Mouse (Mus musculus) CD4-positive, CD25-positive, alpha-beta regulatory T cell, adult 4 months (primary cell): ENCODE results near the gene N4bp2l1. TPM values are rescaled to one million over a fixed set of nuclear protein-coding genes. Genes with fewer than 3 reads are reported as not detected.

Experiments used
- ATAC-seq: one replicate; pipeline ENCODE4 v1.8.0; 2017
- polyA plus RNA-seq, 2 experiments: library from polyadenylated mRNA; unstranded; fragments of 100-300 nt; shearing (Covaris generic); gene quantifications; one replicate each; pipeline ENCODE4 v1.2.1; 2017

The N4bp2l1 gene
- polyA plus RNA-seq, 2 experiments from 2014 or later, result 59.7 to 60.2 TPM

GRCm38 (mm10) chr5:150561783-150562182 lies 35.2 kb downstream of the N4bp2l1 start:
- ATAC-seq, result no peak

DNA sequence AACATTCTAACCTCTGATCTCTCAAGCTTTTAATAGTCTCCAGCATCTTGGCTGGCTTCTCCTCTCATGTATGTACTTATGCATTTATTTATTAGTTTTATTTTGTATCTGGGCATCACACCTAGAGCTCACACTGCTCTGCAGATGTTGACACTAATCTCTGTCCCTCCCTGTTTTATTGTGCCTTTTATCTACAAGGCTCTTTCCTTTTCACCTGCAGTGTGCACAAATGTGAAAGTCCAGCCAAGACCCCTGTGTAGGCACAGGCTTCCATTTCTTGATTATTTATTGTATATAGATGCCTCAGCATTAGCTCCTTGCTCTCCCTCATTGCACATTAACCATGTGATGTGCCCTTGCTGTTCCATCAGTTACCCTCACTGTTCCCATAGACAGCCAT lies 35.6 kb downstream of the N4bp2l1 start:
- no peak for ATAC-seq

- ATAC-seq, result no peak
Measured at GRCm38 (mm10) chr5:150560851-150561250, 36.1 kb downstream of the N4bp2l1 start.

DNA sequence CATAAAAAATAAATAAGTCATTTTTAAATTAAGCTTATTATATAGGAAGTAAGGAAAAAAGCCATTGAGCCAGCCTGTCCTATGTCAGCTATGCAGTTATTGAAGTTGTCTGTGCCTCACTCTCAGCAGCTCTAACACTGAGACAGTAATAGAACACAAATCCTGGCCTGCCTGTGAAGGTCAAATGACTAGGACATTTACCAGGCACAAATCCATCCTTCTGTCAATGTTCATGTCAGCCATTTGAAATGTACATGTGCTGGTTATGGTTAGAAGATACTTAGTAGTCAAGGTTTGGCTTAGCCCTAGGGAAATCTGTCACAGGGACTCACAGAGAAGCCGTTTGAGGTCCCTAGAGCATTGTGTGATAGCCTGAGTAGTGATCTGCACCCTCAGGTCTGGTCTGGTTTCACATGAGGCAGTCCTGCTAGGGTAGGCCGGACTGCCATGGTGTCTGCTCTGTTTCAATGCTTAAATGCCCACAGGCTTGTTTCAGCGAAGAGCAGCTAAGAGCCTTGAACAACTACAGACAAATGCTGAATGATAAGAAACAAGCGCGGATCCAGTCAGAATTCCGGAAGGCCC lies 37.4 kb downstream of the N4bp2l1 start:
- ATAC-seq, result no peak

DNA sequence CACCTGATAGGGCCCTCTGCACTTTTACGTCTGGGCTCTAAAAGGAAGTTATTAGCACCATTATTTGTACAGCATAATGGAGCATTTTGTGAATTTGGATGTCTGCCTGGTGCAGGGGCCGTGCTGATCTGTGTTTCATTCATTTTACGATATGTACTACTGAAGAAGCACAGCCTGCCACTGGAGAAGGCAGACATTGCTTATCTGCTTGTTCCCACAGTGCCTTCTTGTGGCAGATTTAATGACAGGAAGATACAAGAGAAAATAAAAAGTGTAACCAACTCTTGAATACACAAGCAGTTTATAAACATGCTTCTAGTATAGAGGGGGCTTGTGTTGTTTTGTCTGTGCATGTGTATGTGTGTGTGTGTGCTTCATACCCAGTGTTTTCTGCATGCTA lies 45.4 kb downstream of the N4bp2l1 start:
- no peak for ATAC-seq

GRCm38 (mm10) chr5:150543184-150543583 lies 53.8 kb downstream of the N4bp2l1 start:
- no peak for ATAC-seq

DNA sequence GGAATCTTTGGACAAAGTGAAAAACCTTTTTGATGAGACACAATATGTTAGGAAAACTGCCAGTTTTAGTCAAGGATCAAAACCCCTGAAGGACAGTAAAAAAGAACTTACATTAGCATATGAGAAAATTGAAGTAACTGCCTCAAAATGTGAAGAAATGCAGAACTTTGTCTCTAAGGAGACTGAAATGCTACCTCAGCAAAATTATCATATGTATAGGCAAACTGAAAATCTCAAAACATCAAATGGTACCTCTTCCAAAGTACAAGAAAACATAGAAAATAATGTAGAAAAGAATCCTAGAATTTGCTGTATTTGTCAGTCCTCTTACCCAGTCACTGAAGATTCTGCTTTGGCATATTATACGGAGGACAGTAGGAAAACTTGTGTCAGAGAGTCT lies 55.7 kb downstream of the N4bp2l1 start:
- no peak for ATAC-seq

DNA sequence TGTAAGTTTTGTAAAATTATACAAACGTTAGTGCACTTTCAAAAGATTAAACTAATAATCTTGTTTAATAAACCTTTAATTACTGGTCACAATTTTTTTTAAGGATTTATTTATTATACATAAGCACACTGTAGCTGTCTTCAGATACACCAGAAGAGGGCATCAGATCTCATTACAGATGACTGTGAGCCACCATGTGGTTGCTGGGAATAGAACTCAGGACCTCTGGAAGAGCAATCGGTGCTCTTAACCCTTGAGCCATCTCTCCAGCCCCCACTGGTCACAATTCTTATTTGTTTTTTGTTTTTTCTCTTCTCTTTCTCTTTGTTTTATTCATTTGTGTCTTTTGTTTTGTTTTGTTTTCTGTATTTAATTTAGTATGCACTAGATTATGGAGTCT lies 71.7 kb downstream of the N4bp2l1 start:
- ATAC-seq, result no peak

DNA sequence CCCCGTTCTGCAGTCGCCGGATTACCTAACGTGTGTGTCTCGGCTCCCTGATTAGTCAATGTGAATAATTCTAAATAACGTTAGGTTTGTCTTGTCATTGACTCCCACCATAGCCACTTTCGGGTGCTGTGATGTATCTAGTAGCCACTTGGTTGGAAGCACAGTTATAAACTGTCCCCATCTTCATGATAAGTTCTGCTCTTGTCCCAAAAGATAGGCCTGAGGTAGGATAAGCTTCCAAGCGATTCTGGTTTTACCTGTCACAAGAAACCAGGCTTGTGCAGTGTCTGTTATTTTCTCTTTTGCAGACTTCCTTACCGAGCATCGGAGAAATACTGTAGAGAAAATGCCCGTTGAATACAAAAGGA lies 74.1 kb downstream of the N4bp2l1 start:
- no peak for ATAC-seq

DNA sequence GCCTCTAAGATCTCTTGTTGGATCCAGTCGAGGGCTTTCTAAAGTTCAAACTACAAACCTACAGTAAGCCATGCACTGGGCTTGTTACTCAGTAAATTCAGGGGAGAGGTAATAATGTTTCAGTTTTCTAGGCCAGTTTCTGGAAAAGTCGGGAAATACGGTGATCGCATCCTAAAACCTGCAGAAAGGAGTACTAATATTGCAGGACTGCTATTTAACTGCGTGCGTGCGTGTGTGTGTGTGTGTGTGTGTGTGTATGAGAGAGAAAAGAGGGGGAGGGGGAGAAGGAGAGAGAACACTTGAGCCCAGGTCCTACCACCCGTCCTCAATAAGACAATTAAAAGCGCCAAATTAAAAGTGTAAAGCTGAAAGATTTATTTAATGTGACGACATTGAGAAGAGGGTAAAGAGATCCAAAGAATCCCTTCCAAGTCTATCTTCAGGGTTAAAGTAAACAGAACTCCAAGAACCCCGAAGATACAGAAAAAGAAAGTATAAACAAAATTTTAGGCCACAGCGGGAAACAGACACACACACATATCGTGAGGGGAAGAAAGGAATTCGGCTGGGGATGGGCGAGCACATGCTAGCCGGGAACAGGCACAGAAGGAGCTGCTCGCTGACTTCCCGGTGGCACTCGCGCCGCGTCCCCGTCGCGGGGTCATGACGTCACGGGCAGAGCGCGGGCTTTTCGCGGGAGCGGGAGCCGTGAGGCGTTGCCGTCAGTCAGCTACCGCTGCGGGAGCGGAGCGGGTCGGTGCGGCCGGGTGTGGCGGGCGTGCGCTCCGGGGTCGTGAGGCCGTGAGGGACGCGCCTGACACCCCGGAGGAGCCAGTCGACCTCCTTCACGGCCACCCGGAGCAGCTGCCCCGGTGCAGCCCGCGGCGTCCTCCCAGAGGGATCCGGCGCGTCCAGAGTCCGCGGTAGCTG lies 74.8 kb downstream of the N4bp2l1 start, which contains the start of gene Brca2:
Brca2 (plus strand) TSS at position 694 of the 930 bp plus-strand sequence.
- peak; percentile 92 for ATAC-seq

Other genes with a start within 250 kb of the N4bp2l1 start
- gene Zar1l, start 79.0 kb downstream of the N4bp2l1 start, polyA plus RNA-seq, result not detected
- 1 to 10 TPM; 8.6 to 9.8 TPM for gene Brca2, start 74.6 kb downstream of the N4bp2l1 start, polyA plus RNA-seq
- gene N4bp2l2, start 69.0 kb upstream of the N4bp2l1 start, polyA plus RNA-seq, result 10 to 100 TPM; 54.8 to 84.0 TPM
- gene Pds5b, start 76.6 kb upstream of the N4bp2l1 start, polyA plus RNA-seq, result 10 to 100 TPM; 19.9 to 23.1 TPM